Mouse (Mus musculus) heart, adult 2 months (tissue): ENCODE results near the gene Abcb10.

ENCODE experiments used
- CTCF ChIP-seq: fragments of 200-600 bp; IDR thresholded peaks from 2 replicates; pipeline ENCODE4 v1.8.1; 2022; ENCODE audit warnings: antibody characterized with exemption, mild to moderate bottlenecking, moderate library complexity
- EP300 ChIP-seq: fragments of 200-500 bp; IDR thresholded peaks from 2 replicates; pipeline ENCODE4 v1.6.1; 2011; ENCODE audit warnings: low read depth, low read length, control low read depth; ENCODE audit not compliant: insufficient read depth
- POLR2A ChIP-seq: fragments of 200-500 bp; IDR thresholded peaks from 2 replicates; pipeline ENCODE4 v1.6.1; 2011; ENCODE audit warnings: mild to moderate bottlenecking, low read depth, low read length, control low read depth; ENCODE audit not compliant: insufficient read depth

- no peak for TF ChIP-seq CTCF
- TF ChIP-seq POLR2A = peak; percentile 93
- 0 out of 2 replicates have a peak, but pooled peaks have one; percentile 15 for TF ChIP-seq EP300
These were observed at the start of gene Abcb10 for GRCm38 (mm10) chr8:123982826-123983400.
